Mouse (Mus musculus) 416B (cell line): ENCODE results near the gene Ubfd1.

Experiments
- DNase-seq: peaks from one replicate; pipeline ENCODE4 v3.0.0; 2011; ENCODE audit warnings: low read depth

Ubfd1 gene

GRCm38 (mm10) chr7:122087195-122087982, 20.4 kb downstream of the Ubfd1 start:
- no peak for DNase-seq

DNA sequence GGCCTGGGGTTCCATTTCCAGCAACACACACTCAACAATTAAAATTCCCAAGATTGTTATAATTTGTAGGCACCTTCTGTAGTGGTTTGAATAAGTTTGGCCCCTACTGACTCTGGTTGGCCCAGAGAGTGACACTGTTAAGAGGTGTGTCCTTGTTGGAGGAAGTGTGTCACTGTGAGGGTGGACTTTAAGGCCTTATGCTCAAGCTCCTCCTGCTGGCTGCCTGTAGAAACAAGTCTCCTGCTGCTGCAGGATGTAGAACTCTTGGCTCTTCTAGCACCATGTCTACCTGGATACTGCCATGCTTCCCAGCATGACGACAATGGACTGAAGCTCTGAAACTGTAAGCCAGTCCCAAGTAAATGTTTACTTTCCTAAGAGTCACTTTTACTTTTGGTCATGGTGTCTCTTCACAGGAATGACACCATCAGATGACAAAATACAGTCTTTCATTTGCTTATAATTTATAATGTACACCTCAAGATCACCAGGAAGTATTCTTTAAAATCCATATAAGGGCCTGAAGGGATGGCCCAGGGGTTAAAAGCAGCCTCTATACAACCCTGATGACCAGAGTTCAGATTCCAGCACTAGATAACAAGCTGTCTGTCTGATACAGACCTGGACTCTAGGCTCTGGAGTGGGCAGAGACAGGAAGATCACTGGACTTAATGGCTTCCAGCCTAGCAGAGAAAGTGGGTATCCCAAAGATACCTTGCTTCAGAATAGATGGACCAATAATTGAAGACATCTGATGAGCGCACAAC, 27.8 kb downstream of the Ubfd1 start:
- DNase-seq: peak; percentile 80

DNA sequence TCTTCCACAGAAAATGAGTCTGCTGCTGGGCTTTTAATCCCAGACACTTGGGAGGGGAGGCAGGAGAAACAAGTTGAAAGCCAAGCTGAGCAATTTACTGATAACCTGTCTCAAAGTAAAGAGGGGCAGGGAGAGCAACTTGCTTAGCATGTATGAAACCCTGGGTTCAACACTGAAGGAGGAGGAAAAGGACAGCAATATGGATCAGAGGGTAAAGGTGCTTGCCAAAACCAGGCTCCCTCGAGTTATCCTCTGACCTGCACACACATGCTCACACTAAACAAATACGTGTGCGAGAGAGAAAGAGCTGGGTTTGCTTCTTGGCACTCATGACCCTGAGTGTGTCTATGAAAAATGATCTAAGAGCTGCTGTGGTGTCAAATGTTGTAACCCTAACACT, 31.0 kb downstream of the Ubfd1 start:
- DNase-seq: no peak

DNA sequence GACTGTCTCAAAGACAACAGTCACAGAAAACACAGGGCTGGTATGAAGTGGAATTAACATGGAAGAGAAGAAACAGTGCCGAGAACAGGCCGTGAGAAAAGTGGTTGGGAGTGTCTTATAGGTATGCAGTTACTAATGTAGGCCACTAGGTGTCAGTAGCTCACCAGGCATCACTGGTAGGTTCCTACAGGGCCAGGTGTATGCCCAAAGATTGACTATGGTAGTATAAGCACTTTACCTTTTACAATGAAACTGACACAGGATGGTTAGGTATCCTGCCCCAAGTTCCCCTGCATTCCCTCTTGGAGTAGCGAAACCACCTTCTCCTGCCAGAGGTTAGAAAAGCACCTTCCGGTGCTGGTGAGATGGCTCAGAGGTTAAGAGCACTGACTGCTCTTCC, 32.2 kb downstream of the Ubfd1 start:
- peak; percentile 79 for DNase-seq

DNA sequence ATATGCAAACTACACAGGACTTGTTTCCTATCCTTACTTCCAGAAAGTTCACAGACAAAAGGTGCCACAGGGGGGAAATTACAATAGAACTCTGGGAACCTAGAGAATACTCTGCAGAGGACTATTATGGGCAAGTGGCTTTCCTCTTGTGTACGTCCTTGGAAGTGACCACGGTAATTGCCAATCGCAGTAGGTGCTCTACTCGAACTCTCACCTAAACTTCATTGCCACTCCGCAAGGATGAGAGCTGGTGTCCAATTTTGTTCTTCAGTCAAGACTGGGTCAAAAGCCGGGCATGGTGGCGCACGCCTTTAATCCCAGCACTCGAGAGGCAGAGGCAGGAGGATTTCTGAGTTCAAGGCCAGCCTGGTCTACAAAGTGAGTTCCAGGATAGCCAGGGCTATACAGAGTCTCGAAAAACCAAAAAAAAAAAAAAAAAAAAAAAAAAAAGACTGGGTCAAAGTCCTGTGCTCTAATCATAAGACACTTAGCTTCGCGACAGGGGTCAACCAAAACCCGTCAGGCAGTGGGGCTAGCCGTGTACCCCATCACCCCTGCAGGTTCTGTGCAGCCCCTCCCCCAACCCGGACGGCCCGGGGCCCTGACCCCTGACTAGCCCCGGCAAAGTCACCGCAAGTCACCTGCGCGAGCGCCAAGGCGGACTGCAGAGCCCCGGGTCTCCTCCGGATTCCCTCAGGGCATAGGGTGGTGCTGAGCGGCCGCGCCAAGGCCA, 34.2 kb downstream of the Ubfd1 start:
- DNase-seq: peak; percentile 49

DNA sequence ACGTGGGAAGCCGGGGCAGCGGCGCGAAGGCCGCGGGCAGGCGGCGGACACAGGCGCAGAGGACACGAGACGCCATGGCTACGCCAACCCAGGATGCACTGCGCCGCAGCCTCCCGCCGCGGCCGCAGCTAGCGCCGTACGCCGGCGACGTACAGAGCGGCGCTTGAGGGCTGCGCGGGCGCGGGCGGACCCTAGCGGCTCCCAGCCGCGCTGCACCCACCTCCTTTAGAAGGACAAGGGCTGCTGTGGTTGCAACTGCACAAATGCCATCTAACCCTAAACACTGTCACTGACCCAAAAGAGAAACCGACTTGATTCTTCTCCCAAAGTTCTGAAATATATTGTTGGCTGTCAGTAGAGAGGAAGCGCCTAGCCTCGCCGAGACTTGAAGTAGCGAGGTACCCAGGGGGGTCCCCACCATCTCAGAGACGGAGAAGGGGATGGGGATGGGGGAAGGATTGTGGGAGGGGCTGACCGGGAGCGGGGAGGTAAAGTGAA, 34.8 kb downstream of the Ubfd1 start, which contains the start of gene Ndufab1:
Ndufab1 (minus strand) TSS at position 140 of the 498 bp plus-strand sequence.
- peak; percentile 89 for DNase-seq

DNA sequence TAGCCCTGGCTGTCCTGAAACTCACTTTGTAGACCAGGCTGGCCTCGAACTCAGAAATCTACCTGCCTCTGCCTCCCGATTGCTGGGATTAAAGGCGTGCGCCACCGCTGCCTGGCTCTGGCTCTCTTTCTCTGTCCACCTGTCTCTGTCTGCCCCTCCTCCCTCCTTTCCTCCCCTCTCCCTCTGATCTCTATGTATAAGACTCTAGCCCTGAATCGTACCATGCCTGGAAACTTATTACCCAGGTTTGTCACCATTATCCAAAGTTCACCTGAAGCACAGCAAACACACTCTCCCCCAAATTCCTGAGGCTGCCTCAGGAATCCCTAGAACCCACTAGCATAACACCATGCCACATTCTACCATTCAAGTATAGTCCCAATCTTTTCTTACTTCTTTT, 41.2 kb downstream of the Ubfd1 start:
- no peak for DNase-seq

GRCm38 (mm10) chr7:122123518-122123917, 56.5 kb downstream of the Ubfd1 start:
- no peak for DNase-seq

- no peak for DNase-seq
Observed at GRCm38 (mm10) chr7:122125636-122126035, 58.7 kb downstream of the Ubfd1 start.

GRCm38 (mm10) chr7:122126946-122127345, 60.0 kb downstream of the Ubfd1 start:
- DNase-seq: no peak
